Mouse (Mus musculus): ENCODE data around the gene Zfp148. TPM values are rescaled to one million over a fixed set of nuclear protein-coding genes. Genes with fewer than 3 reads are reported as not detected.

Gene Zfp148
- total and polyA plus RNA-seq, 3 experiments = 15.6 to 22.2 (median 19.2) TPM

DNA sequence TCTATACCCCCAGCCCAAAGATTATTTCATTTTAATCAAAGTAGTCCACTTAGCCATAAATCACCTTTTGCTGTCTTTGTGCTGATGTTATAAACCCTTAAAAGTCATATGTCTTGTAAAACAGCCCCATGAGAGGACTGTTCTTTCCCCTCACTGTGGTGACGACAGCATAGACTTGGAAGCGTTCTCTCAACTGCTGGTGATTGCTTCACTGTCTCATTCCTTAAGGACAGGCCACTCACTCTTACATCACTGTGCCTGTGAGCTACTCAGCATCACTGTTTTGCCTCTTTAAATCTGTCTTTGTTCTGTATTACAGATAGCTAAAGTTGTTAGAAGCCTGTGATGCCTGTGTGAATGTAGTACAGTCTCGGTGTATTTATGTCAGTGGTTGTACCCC lies 80.8 kb downstream of the Zfp148 start:
- no peak for TF ChIP-seq MAX (IDR thresholded peaks at IDR 0.05; ENCODE audit: low read length)
- no peak for TF ChIP-seq MAZ (IDR thresholded peaks at IDR 0.05; ENCODE audit: low read depth, low read length)
- TF ChIP-seq MYB (IDR thresholded peaks at IDR 0.05; ENCODE audit: low read depth, low read length) = no peak
- no peak for TF ChIP-seq CHD2 (IDR thresholded peaks at IDR 0.05; ENCODE audit: low read length)
- TF ChIP-seq MYC (IDR thresholded peaks at IDR 0.05; ENCODE audit: low read depth, low read length) = no peak
- TF ChIP-seq ELF1 (IDR thresholded peaks at IDR 0.05; ENCODE audit: low read depth, low read length) = no peak
- TF ChIP-seq ZMIZ1 (IDR thresholded peaks at IDR 0.05; ENCODE audit: low read depth, low read length) = no peak
- TF ChIP-seq RCOR1 (IDR thresholded peaks at IDR 0.05; ENCODE audit: low read depth, low read length) = no peak
- TF ChIP-seq TBP (IDR thresholded peaks at IDR 0.05; ENCODE audit: low read depth, low read length) = no peak
- no peak for TF ChIP-seq RAD21 (IDR thresholded peaks at IDR 0.05; ENCODE audit: low read depth, low read length)
- TF ChIP-seq TAL1 (IDR thresholded peaks at IDR 0.05; ENCODE audit: low read length) = no peak
- Histone ChIP-seq H3K36me3 (ENCODE audit: control insufficient read depth in 1 of 2, insufficient read depth in 2 of 2, low read length in 2 of 2) (peaks cover 0 to 15% of the 10 kb centered on the region in 2 experiments; a peak in 2 of 4 replicates), H3K79me2 (ENCODE audit: control insufficient read depth, insufficient read depth, low read length, poor library complexity) (no peaks in the 10 kb centered on the region), H3K4me3 (ENCODE audit: control insufficient read depth in 1 of 2, insufficient read depth in 1 of 2, low read depth in 2 of 2, low read length in 2 of 2) (no peak overlapping the region), H3K9ac (ENCODE audit: control insufficient read depth, low read depth, low read length, poor library complexity, severe bottlenecking) (no peak overlapping the region), H3K27ac (ENCODE audit: control insufficient read depth, low read depth, low read length) (no peak overlapping the region), H3K9me3 (replicated peaks; ENCODE audit: insufficient read depth, low read length) (no peaks in the 10 kb centered on the region), H3K27me3 (ENCODE audit: control insufficient read depth in 1 of 2, insufficient read depth in 2 of 2, low read length in 2 of 2) (no peaks in the 10 kb centered on the region), H3K4me1 (ENCODE audit: control insufficient read depth in 1 of 2, insufficient read depth in 2 of 2, low read length in 2 of 2) (no peaks in the 10 kb centered on the region)
- no peak for DNase-seq (ENCODE audit: low read depth, low spot score)

DNA sequence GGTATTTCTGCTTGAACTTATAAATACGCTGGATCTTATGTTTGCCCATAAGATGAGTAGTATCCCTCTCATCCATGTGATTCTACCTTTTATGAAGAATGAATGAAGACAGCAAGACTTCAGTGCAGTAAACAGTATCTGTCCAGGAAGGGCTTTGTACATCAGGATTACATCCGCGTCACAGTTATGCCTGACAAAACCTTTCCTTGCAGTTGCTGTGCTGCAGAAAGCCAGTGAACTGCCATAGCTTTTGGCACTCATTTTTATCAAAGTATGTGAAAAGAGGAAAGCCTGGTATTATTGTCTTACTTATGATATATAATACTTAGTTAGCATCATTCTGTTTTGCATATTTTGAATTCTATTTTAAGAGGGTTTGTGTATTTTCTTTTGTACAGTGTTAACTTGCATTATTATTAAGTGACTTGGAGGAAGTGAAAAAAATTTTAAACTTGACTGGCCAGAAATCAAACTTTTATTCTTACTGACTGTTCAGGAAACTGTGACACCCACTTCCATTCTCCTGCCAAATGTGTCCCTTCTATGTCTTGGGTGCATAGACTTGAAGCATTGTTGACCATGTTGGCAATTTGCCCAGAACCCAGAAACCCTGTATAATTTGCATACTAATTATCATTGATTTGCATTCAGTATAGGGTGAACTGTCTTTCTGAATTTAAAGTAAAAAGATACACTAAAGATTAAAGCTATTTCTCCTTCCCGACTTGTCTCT lies 84.0 kb downstream of the Zfp148 start:
- Histone ChIP-seq H3K9ac (ENCODE audit: control insufficient read depth, low read depth, low read length, poor library complexity, severe bottlenecking) (no peak overlapping the region), H3K4me3 (ENCODE audit: control insufficient read depth in 1 of 2, insufficient read depth in 1 of 2, low read depth in 2 of 2, low read length in 2 of 2) (no peak overlapping the region)

More for the DNA sequence above, 84.0 kb downstream of the Zfp148 start:
- no peaks in the 10 kb centered on the region for H3K9me3 ChIP-seq (replicated peaks; ENCODE audit: insufficient read depth, low read length)
- H3K4me1 ChIP-seq (ENCODE audit: control insufficient read depth in 1 of 2, insufficient read depth in 2 of 2, low read length in 2 of 2) = no peaks in the 10 kb centered on the region
- DNase-seq (ENCODE audit: low read depth, low spot score) = peak; percentile 49
- peaks cover 0 to 13% of the 10 kb centered on the region in 2 experiments; a peak in 2 of 4 replicates for H3K36me3 ChIP-seq (ENCODE audit: control insufficient read depth in 1 of 2, insufficient read depth in 2 of 2, low read length in 2 of 2)
- TF ChIP-seq KAT2A (conservative IDR thresholded peaks at IDR 0.05; ENCODE audit: low read depth, low read length) (no peak), GATA1 (IDR thresholded peaks at IDR 0.05; ENCODE audit: low read depth, low read length) (no peak), ZKSCAN1 (IDR thresholded peaks at IDR 0.05; ENCODE audit: low read depth, low read length) (no peak), SMC3 (IDR thresholded peaks at IDR 0.05; ENCODE audit: low read depth, low read length) (no peak), ELF1 (IDR thresholded peaks at IDR 0.05; ENCODE audit: low read depth, low read length) (no peak), CHD1 (IDR thresholded peaks at IDR 0.05; ENCODE audit: low read depth, low read length) (no peak), GABPA (IDR thresholded peaks at IDR 0.05; ENCODE audit: low read depth, low read length) (no peak), TBP (IDR thresholded peaks at IDR 0.05; ENCODE audit: low read depth, low read length) (no peak), MAZ (IDR thresholded peaks at IDR 0.05; ENCODE audit: low read depth, low read length) (no peak), CHD2 (IDR thresholded peaks at IDR 0.05; ENCODE audit: low read length) (no peak), POLR2AphosphoS5 (IDR thresholded peaks at IDR 0.05; ENCODE audit: borderline replicate concordance, low read depth, low read length) (no peak), ETS1 (IDR thresholded peaks at IDR 0.05; ENCODE audit: low read depth, low read length) (no peak), ZNF384 (IDR thresholded peaks at IDR 0.05; ENCODE audit: low read depth, low read length) (no peak), HCFC1 (IDR thresholded peaks at IDR 0.05; ENCODE audit: low read depth, low read length) (no peak), CTCF (IDR thresholded peaks at IDR 0.05 in 2 of 3, conservative IDR thresholded peaks at IDR 0.05 in 1 of 3; ENCODE audit: control insufficient read depth in 1 of 3, insufficient read depth in 1 of 3, low read depth in 2 of 3, low read length in 3 of 3, poor library complexity in 1 of 3, severe bottlenecking in 1 of 3) (no peak), MAFK (IDR thresholded peaks at IDR 0.05; ENCODE audit: borderline replicate concordance, low read depth, low read length) (no peak), MXI1 (IDR thresholded peaks at IDR 0.05; ENCODE audit: low read depth, low read length) (no peak), MEF2A (IDR thresholded peaks at IDR 0.05; ENCODE audit: extremely low read depth, insufficient replicate concordance, low read depth, low read length, poor library complexity, severe bottlenecking) (no peak), MAX (IDR thresholded peaks at IDR 0.05; ENCODE audit: low read length) (no peak)
- H3K79me2 ChIP-seq (ENCODE audit: control insufficient read depth, insufficient read depth, low read length, poor library complexity) = no peaks in the 10 kb centered on the region
- H3K27ac ChIP-seq (ENCODE audit: control insufficient read depth, low read depth, low read length) = no peak overlapping the region
- H3K27me3 ChIP-seq (ENCODE audit: control insufficient read depth in 1 of 2, insufficient read depth in 2 of 2, low read length in 2 of 2) = no peaks in the 10 kb centered on the region

Data from MEL (cell line).